Comparison of ENCODE assay signal across 8 mouse cellular contexts in the genomic region with DNA sequence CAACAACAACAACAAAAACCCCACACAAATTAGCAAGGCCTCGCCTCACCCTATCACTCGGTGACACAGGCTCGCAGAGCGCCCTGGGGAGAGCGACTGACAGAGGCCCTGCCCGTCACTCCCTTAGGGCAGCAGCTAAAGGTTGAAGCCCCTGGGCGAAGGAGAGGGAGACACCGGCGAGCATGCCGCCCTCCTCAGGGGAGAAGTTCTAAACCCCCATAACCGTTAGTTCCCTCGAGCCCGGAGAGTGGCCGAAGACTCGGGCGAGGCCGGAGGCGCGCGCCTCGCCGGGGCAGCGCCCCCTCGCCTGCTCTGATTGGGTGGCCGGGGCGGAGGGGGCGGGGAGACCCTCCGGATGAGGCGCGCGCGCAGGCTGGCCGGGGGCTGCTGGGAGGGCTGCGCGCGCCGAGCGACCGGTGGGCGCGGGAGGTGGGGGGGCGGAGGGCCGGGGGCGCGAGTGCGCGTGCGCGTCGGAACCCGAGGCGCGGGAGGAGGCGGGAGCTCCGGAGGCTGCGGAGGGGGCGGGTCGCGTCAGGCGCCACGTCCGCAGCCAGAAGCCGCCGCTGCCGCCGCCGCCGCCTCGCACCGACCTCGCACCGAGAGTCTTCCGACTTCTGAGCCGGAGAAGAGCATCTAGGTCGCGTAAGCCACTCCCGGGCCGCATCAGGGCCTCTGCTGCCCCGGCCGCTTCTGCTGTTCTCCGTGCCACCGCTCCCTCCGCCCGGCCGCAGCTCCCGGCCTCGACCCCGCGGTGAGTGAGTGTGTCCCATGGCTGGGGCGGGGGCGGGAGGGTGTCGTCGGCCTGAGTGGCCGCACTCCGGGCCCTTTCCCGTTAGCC. TPM values are rescaled to one million over a fixed set of nuclear protein-coding genes. Genes with fewer than 3 reads are reported as not detected.
DNase-seq lines count a peak whose midpoint lies in the region; ATAC-seq and TF ChIP-seq lines count a peak whose summit lies in the region.

A gene (minus strand): TSS at position 249 of the 838 bp plus-strand sequence.
A gene (plus strand): TSS at position 381 of the 838 bp plus-strand sequence.

- peak within 1 kb of the TSS; percentile 73 for H3K4me3 ChIP-seq in embryonic facial prominence, embryonic 12.5 days
- H3K4me3 ChIP-seq in limb, embryonic 11.5 days (ENCODE audit: low read depth, low read length) = peak within 1 kb of the TSS; percentile 86
- H3K4me3 ChIP-seq in midbrain, embryonic 13.5 days (replicated peaks) = peak within 1 kb of the TSS; percentile 96
- H3K4me3 ChIP-seq in small intestine, adult 2 months (ENCODE audit: low read depth, low read length) = peak within 1 kb of the TSS; percentile 98

- H3K4me2 ChIP-seq in embryonic facial prominence, embryonic 12.5 days (replicated peaks) = peak within 1 kb of the TSS; percentile 83
- peak within 1 kb of the TSS; percentile 79 for H3K4me2 ChIP-seq in limb, embryonic 11.5 days (ENCODE audit: low read depth, severe bottlenecking)
- H3K4me2 ChIP-seq in midbrain, embryonic 13.5 days (replicated peaks) = peak within 1 kb of the TSS; percentile 97

- TF ChIP-seq CTCF in small intestine, adult 2 months (IDR thresholded peaks at IDR 0.05; ENCODE audit: extremely low read depth, insufficient read length, insufficient replicate concordance, low read depth, low read length) = 0 out of 2 replicates have a peak, but pooled peaks have one; percentile 17

- H3K27ac ChIP-seq in embryonic facial prominence, embryonic 12.5 days = peak within 1 kb of the TSS; percentile 80
- H3K27ac ChIP-seq in limb, embryonic 11.5 days (replicated peaks; ENCODE audit: low read depth, low read length) = peak within 1 kb of the TSS; percentile 65
- peak within 1 kb of the TSS; percentile 89 for H3K27ac ChIP-seq in midbrain, embryonic 13.5 days
- H3K27ac ChIP-seq in small intestine, adult 2 months (ENCODE audit: insufficient read depth, low read depth, low read length) = peak within 1 kb of the TSS; percentile 63

- under 1% methylated on average over 63 of the region's 96 CpGs for WGBS in embryonic facial prominence, embryonic 12.5 days
- WGBS in limb, embryonic 11.5 days = under 1% methylated on average over 65 of the region's 96 CpGs
- under 1% methylated on average over 69 of the region's 96 CpGs for WGBS in midbrain, embryonic 13.5 days
- WGBS in small intestine, adult 2 months = under 1% methylated on average over 76 of the region's 96 CpGs

- peak; percentile 80 for DNase-seq in 3T3-L1 (ENCODE audit: low read depth, low spot score)
- peak; percentile 83 to 91 for DNase-seq in adrenal gland, postnatal 36 days
- peak; percentile 85 to 89 for DNase-seq in heart, adult 18-20 months
- peak; percentile 72 for DNase-seq in kidney, adult 18-20 months
- DNase-seq in limb, embryonic 11.5 days (ENCODE audit: low spot score) = peak; percentile 95

- H3K27me3 ChIP-seq in embryonic facial prominence, embryonic 12.5 days = no peaks in the 10 kb centered on the region
- H3K27me3 ChIP-seq in limb, embryonic 11.5 days (ENCODE audit: control insufficient read depth, insufficient read depth, low read length) = no peaks in the 10 kb centered on the region
- H3K27me3 ChIP-seq in midbrain, embryonic 13.5 days = no peaks in the 10 kb centered on the region
- H3K27me3 ChIP-seq in small intestine, adult 2 months (ENCODE audit: control insufficient read depth, insufficient read depth, low read length) = no peaks in the 10 kb centered on the region

- no peaks in the 10 kb centered on the region for H3K9me3 ChIP-seq in embryonic facial prominence, embryonic 12.5 days
- no peaks in the 10 kb centered on the region for H3K9me3 ChIP-seq in limb, embryonic 11.5 days (ENCODE audit: control insufficient read depth, low read length)
- no peaks in the 10 kb centered on the region for H3K9me3 ChIP-seq in midbrain, embryonic 13.5 days

- peak within 1 kb of the TSS; percentile 79 for H3K9ac ChIP-seq in embryonic facial prominence, embryonic 12.5 days
- H3K9ac ChIP-seq in limb, embryonic 11.5 days (ENCODE audit: low read length) = peak within 1 kb of the TSS; percentile 94
- peak within 1 kb of the TSS; percentile 90 for H3K9ac ChIP-seq in midbrain, embryonic 13.5 days (replicated peaks)

- ATAC-seq in embryonic facial prominence, embryonic 12.5 days (ENCODE audit: insufficient number of reproducible peaks, insufficient read depth, low FRiP score, low TSS enrichment) = peak; percentile 92
- ATAC-seq in limb, embryonic 11.5 days (ENCODE audit: insufficient number of reproducible peaks, low FRiP score, low TSS enrichment, low read depth) = peak; percentile 96
- peak; percentile 94 for ATAC-seq in midbrain, embryonic 13.5 days

- peak; percentile 31; the same call in 1 of the 2 replicates for TF ChIP-seq POLR2A in small intestine, adult 2 months (IDR thresholded peaks at IDR 0.05; ENCODE audit: low read depth, low read length)

- H3K36me3 ChIP-seq in embryonic facial prominence, embryonic 12.5 days = no peaks in the 10 kb centered on the region
- H3K36me3 ChIP-seq in limb, embryonic 11.5 days (ENCODE audit: control insufficient read depth, insufficient read depth, low read length) = no peaks in the 10 kb centered on the region
- no peaks in the 10 kb centered on the region for H3K36me3 ChIP-seq in midbrain, embryonic 13.5 days
- no peaks in the 10 kb centered on the region for H3K36me3 ChIP-seq in small intestine, adult 2 months (ENCODE audit: control insufficient read depth, insufficient read depth, low read length)

- H3K4me1 ChIP-seq in embryonic facial prominence, embryonic 12.5 days = peaks cover 17% of the 10 kb centered on the region
- H3K4me1 ChIP-seq in limb, embryonic 11.5 days (ENCODE audit: control insufficient read depth, insufficient read depth, low read length) = no peaks in the 10 kb centered on the region
- peaks cover 24% of the 10 kb centered on the region for H3K4me1 ChIP-seq in midbrain, embryonic 13.5 days (replicated peaks)
- peaks cover 3% of the 10 kb centered on the region for H3K4me1 ChIP-seq in small intestine, adult 2 months (ENCODE audit: control insufficient read depth, insufficient read depth, insufficient read length, low read length)

RNA-seq across cellular contexts. Expression of the first gene that starts in this region (rescaled TPM):
- total RNA-seq in adrenal gland, postnatal 36 days (2021) = under 1 TPM; 0.20 to 0.43 TPM
- polyA plus RNA-seq in embryonic facial prominence, embryonic 12.5 days (2016; fragmentation: Nextera tagmentation; extraction: Ambion mirVana) = 0.88 and 1.6 TPM in 2 replicates
- total RNA-seq in heart, adult 18-20 months (2021) = under 1 TPM; 0.31 to 0.50 TPM
- 1.1 and 1.5 TPM in 2 replicates for polyA plus RNA-seq in limb, embryonic 11.5 days (2014; fragmentation: Nextera tagmentation; extraction: Ambion mirVana)
- polyA plus RNA-seq in midbrain, embryonic 13.5 days (2015; fragmentation: Nextera tagmentation; extraction: Ambion mirVana) = 1.8 and 2.7 TPM in 2 replicates
- polyA plus RNA-seq in small intestine, adult 2 months (2012; rRNA removed) = 0.05 TPM in 1 of 2 replicates, not detected in the other

RNA-seq across cellular contexts. Expression of the second gene that starts in this region (rescaled TPM):
- total RNA-seq in adrenal gland, postnatal 36 days (2021) = 10 to 100 TPM; 18.6 to 24.4 TPM
- 103 and 109 TPM in 2 replicates for polyA plus RNA-seq in embryonic facial prominence, embryonic 12.5 days (2016; fragmentation: Nextera tagmentation; extraction: Ambion mirVana)
- 10 to 100 TPM; 14.7 to 15.6 TPM for total RNA-seq in heart, adult 18-20 months (2021)
- polyA plus RNA-seq in limb, embryonic 11.5 days (2014; fragmentation: Nextera tagmentation; extraction: Ambion mirVana) = 81.7 and 90.6 TPM in 2 replicates
- 55.9 and 59.9 TPM in 2 replicates for polyA plus RNA-seq in midbrain, embryonic 13.5 days (2015; fragmentation: Nextera tagmentation; extraction: Ambion mirVana)
- polyA plus RNA-seq in small intestine, adult 2 months (2012; rRNA removed) = 5.1 and 7.3 TPM in 2 replicates

Comparison
In these comparisons a context has a peak if more than half of its experiments do, and no peak if none do; other contexts are left out.
1. Peak in every context shown above with its lines: DNase-seq, ATAC-seq, H3K4me3 ChIP-seq and H3K27ac ChIP-seq.